Mouse (Mus musculus) embryonic stem cell, embryonic (primary cell): ENCODE data around the gene Trpm3.

Source experiments
- CTCF ChIA-PET, 4 experiments: fragments of 300-600 bp in 2 of 4; fragments of 350-600 bp in 2 of 4; sonication (Branson Sonifier 250); formaldehyde crosslinking; loops; one replicate each; lab custom pipeline; 2022; ENCODE audit warnings: inconsistent platforms in 2 of 4; lab: Charles Lee
- POLR2A ChIA-PET, 4 experiments: fragments of 300-600 bp in 2 of 4; fragments of 350-600 bp in 2 of 4; sonication (Branson Sonifier 250); formaldehyde crosslinking; loops; one replicate each; lab custom pipeline; 2022; ENCODE audit warnings: antibody characterized with exemption in 4 of 4, inconsistent platforms in 1 of 4; lab: Charles Lee

Gene Trpm3

GRCm38 (mm10) chr19:22768242-22768641 is 629.4 kb downstream of the Trpm3 start:
- POLR2A ChIA-PET: no interaction called here

DNA sequence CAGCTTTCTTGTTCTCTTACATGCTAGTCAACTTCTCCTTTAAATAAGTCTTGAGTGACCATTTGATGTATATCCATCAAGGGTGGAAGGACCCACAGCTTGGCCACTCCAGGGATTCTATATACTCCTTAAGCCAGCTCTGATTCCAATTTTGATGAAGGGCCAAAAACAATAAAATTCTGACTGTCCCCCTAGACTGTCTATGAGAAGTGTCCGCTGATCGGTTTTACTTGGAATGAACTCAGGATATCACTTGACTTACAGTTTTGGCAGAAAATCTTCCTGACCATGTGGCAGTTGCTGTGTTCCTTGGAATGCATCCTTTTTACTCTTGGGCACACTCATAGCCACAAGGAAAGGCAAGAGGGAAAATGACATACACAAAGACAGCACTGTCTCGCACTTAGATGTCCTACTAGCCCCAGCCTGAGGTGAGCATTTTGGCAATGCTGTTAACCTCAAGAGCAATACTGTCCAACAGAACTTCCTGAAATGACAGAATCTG is 636.4 kb downstream of the Trpm3 start:
- POLR2A ChIA-PET: no interaction called here

More at GRCm38 (mm10) chr19:22768242-22768641, 629.4 kb downstream of the Trpm3 start:
- CTCF ChIA-PET: interaction anchor here in 1 of 4 experiments (0.8 kb wide), 1 partner anchor 179 kb away, joined by 3 read pairs; no protein-coding TSS in a partner anchor

GRCm38 (mm10) chr19:22780192-22780843 is 641.5 kb downstream of the Trpm3 start:
- ChIA-PET POLR2A (interaction anchor here in 1 of 4 experiments (0.6 kb wide), 1 partner anchor 532 kb away, joined by 7 read pairs; no protein-coding TSS in a partner anchor), CTCF (no interaction called here)

More for the DNA sequence above, 636.4 kb downstream of the Trpm3 start:
- CTCF ChIA-PET: no interaction called here

GRCm38 (mm10) chr19:22781579-22781978 is 642.7 kb downstream of the Trpm3 start:
- ChIA-PET CTCF (no interaction called here), POLR2A (no interaction called here)

DNA sequence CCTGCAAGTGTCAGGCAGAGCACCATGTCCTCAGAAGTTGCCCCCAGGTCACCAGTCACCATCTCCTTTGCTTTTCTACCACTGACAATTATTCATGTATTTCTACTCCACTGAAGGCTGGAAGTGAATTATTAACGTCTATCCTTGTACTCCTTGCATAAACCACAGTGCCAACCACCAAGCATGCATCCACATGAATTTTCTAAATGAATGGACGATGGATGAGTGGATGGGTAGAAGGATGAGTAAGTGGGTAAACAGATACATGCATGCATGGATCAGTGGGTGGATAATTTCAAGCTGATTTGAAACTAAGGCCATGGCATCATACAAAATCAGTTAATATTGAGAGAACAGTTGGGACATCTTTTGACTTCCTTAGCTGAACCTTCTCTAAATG is 644.9 kb downstream of the Trpm3 start:
- ChIA-PET POLR2A (no interaction called here), CTCF (no interaction called here)

DNA sequence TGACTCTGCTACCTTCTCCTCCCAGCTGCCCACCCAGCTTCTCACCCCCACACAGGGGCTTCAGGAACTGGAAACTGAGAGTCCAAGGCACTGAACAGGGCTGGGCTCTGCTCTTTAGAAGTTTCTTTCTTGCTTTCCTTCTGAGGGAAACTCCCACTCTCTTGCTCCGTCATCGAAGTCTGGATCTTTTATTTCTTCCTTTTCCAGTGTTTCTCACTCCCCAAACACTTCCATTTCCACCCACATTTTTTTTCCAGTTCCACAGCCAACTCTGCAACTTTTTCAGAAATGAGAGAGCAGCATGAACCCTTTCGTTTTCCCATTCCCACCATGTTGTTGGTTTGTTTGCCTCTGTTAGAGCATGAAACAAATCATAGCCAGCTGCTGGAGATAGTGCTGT is 650.9 kb downstream of the Trpm3 start:
- ChIA-PET CTCF (no interaction called here), POLR2A (no interaction called here)

DNA sequence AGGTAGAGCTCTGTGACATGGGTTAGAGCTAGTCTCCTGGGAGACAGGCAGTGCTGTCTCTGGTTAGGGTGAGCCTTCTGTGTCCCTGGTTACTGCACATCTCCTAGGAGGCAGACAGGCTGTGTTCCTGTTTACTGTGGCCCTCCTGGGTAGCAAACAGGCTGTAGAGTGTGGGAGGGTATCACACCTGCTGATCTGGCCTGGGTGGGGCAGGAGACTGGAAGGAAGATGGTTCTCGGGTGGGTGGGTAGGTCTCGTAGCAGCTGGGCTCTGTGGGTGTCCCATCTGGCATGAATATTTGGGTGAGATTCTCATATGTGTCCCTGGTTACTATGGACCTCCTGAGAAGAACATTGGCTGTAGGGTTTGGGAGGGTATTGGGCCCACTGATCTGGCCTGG is 658.1 kb downstream of the Trpm3 start:
- ChIA-PET POLR2A (no interaction called here), CTCF (no interaction called here)

GRCm38 (mm10) chr19:22800471-22800870 is 661.6 kb downstream of the Trpm3 start:
- POLR2A ChIA-PET: interaction anchor here in 1 of 4 experiments (0.8 kb wide), 2 partner anchors 22 to 84 kb away, joined by 3 read pairs; no protein-coding TSS in a partner anchor

DNA sequence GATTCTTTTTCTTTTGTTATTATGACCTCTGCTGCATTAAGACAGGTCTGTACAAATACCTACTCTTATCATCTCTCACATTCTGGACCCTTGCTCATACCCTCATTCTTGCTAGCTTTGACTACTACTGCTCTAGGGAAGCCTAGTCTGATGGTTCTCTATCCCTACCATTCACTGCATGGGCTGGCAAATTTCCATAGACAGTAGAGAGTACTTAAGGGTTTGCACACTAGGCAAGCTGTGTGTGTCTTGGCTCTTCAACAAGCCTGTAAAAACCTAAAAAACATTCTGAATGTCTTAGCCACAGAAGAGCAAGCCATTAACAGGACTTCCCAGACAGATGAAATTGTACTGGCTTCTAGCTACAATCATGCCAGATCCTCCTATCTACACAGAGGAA is 664.5 kb downstream of the Trpm3 start:
- ChIA-PET CTCF (no interaction called here), POLR2A (no interaction called here)

More at GRCm38 (mm10) chr19:22800471-22800870, 661.6 kb downstream of the Trpm3 start:
- CTCF ChIA-PET: no interaction called here

DNA sequence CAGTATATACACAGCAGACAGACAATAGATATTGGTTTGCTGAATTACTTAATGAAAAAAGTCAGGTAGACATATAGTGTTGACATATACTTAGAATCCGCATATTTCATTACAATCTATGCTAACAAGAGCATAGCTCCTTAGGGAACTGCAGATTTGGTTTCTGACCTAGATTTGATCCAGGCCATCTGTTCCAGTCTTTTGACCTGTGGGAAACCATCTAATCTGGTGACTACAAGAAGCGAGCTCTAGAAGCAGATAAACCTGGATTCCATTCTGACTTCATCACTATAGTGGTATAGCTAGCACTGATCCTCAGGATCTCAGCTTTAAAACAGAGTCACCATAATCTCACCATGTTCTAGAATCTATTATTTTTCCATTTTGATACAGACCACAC is 665.5 kb downstream of the Trpm3 start:
- CTCF ChIA-PET: interaction anchor here in 1 of 4 experiments (0.6 kb wide), 1 partner anchor 80 kb away, joined by 5 read pairs; no protein-coding TSS in a partner anchor
- POLR2A ChIA-PET: interaction anchor here in 1 of 4 experiments (0.6 kb wide), 1 partner anchor 1152 kb away, joined by 3 read pairs; no protein-coding TSS in a partner anchor

DNA sequence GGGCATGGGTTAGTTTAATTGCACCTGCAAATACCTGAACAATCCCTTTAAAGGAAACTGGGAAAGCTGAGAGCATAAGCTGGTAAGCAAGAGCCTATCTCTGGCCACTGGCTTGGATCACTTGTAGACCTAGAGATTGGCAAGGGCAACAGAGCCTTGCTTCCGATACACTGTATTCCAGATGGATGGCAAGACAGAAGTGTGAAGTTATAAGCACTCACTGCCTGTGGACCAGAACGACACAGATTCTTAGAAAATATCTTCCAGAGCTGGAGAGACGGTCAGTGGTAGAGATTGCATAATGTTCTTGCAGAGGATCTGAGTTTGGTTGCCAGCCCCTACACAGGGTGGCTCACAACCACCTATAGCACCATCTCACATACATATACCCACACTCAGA is 671.4 kb downstream of the Trpm3 start:
- CTCF ChIA-PET: no interaction called here
- POLR2A ChIA-PET: no interaction called here

DNA sequence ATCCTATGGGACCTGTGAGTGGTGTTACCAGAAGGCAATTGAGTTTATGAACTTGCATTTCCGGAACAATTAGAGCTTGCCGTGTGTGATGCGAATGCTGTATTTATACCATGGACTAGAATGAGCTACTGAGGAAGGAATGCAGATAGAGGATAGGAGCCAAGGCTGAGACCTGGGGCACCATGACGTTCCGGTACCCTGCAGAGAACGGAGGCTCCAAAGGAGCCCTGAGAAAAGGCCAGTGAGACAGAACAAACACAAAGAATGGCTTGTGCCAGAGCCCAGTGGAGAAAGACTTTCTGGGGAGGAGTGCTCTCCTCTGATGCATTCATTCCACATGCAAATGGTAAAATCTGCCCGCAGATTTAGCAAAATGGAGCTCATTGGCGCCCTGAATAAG is 682.9 kb downstream of the Trpm3 start:
- ChIA-PET CTCF (interaction anchor here in 1 of 4 experiments (0.5 kb wide), 1 partner anchor 88 kb away, joined by 5 read pairs; no protein-coding TSS in a partner anchor), POLR2A (interaction anchor here in 1 of 4 experiments (1.1 kb wide), 1 partner anchor 21 kb away, joined by 3 read pairs; no protein-coding TSS in a partner anchor)

- POLR2A ChIA-PET: interaction anchor here in 2 of 4 experiments (0.7 to 1.5 kb wide), 6 partner anchors 9 to 310 kb away, joined by 3 to 5 read pairs (median 3); no protein-coding TSS in a partner anchor
Observed at GRCm38 (mm10) chr19:22823491-22823981, 684.7 kb downstream of the Trpm3 start.

DNA sequence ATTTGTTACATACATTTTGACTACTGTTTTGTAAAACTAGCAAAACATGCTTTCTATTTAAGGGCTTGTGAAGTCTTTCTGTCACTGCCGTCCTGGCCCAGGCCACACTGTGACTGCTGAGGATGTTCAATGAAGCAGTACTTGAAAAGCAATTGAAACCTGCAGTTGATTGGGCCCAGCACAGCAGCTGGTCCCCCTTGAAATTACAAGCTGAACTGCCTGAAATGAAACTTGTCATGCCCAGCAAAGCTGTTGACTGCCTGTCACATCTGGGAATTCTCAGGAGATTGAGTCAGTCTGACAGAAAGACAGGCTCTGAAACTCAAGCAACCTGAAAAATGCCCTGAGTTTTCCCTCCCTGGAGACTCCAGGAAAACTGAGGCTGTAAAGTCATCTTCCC is 687.0 kb downstream of the Trpm3 start:
- ChIA-PET POLR2A (interaction anchor here in 1 of 4 experiments (1.3 kb wide), 1 partner anchor 11 kb away, joined by 4 read pairs; no protein-coding TSS in a partner anchor), CTCF (interaction anchor here in 1 of 4 experiments (0.7 kb wide), 1 partner anchor 336 kb away, joined by 3 read pairs; no protein-coding TSS in a partner anchor)

More at GRCm38 (mm10) chr19:22823491-22823981, 684.7 kb downstream of the Trpm3 start:
- CTCF ChIA-PET: interaction anchor here in 2 of 4 experiments (0.5 to 0.6 kb wide), 2 partner anchors 60 to 750 kb away, joined by 3 read pairs; no protein-coding TSS in a partner anchor

GRCm38 (mm10) chr19:22828198-22828742 is 689.4 kb downstream of the Trpm3 start:
- ChIA-PET POLR2A (interaction anchor here in 1 of 4 experiments (1.4 kb wide), 1 partner anchor 14 kb away, joined by 3 read pairs; no protein-coding TSS in a partner anchor), CTCF (interaction anchor here in 1 of 4 experiments (0.6 kb wide), 1 partner anchor 56 kb away, joined by 3 read pairs; no protein-coding TSS in a partner anchor)

DNA sequence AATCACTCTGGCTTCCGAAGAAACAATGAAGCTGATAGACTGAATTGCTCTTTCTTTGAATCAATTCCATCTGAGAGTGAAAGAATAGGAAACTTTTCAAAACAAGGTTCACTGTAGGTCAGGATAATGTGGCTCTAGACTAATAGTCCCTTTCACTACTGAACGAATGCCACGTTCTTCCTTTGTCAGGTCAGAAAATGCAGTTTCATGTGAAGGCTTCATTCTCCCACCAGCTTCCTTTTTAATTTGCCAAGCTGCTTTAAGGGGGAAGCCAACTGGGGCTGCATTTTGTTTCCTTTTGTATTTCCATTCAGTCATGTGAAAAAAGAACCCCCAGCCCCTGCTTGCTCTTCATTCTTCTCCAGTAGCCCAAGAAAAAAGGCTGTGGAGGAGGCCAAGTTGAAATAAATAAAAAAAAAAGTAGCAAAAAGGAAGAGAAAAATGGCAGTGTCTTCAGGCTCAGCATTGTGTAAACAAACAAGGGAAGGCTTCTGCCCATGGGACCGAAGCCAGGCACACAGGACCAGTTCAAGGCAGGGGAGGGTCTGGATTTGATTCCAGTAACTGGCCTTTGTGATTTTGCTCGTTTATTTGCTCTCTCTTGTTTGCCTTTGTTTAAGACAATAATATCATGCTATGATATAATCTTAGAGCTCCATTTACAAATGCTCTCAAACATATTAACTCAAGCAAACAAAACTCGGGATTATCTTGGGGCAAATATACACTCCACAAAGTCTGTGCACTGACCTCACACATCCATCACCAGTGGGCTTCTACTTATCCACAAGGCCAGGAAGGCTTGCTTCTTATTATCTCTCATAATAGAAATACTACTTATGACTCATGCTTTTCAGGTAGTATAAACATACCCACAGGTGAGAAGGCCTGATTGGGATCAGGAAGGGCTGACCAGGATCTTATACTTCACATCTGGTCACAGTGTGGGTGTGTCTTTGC is 702.5 kb downstream of the Trpm3 start:
- ChIA-PET CTCF (no interaction called here), POLR2A (no interaction called here)

GRCm38 (mm10) chr19:22842697-22843096 is 703.9 kb downstream of the Trpm3 start:
- CTCF ChIA-PET: no interaction called here
- POLR2A ChIA-PET: no interaction called here

DNA sequence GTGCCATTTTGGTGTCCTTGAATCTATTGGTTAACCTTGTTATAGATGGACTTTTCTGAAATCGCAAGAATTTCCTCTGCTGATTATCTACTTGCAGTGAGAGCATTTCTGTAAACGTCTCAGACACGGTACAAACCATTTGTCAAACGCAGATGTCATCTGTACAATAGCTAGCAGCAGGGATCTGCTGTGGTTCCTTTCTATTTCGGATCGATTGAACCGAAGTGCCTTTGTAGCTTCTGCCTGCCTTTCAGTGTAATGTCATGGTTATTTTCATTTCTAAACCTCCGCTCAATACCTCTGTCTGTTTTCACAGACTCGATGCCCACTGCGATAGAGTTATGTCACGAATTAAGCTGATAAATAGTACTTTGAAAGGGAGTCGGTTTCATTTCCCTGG is 708.9 kb downstream of the Trpm3 start:
- POLR2A ChIA-PET: interaction anchor here in 1 of 4 experiments (0.7 kb wide), 1 partner anchor 24 kb away, joined by 3 read pairs; no protein-coding TSS in a partner anchor
- CTCF ChIA-PET: interaction anchor here in 1 of 4 experiments (0.5 kb wide), 1 partner anchor 1504 kb away, joined by 8 read pairs; no protein-coding TSS in a partner anchor
